Mouse (Mus musculus) brain, embryonic 14.5 days (tissue): ENCODE data around the gene Med24.

ENCODE experiments used
- CTCF ChIP-seq: fragments of 200-500 bp; IDR thresholded peaks from 2 replicates; pipeline ENCODE4 v1.5.1; 2012; ENCODE audit warnings: inconsistent platforms, mild to moderate bottlenecking, moderate library complexity, borderline replicate concordance; ENCODE audit not compliant: insufficient read depth, insufficient read length; ENCODE audit errors: extremely low read depth
- POLR2A ChIP-seq: fragments of 200-500 bp; IDR thresholded peaks from 2 replicates; pipeline ENCODE4 v1.6.1; 2012; ENCODE audit warnings: mild to moderate bottlenecking, inconsistent platforms, borderline replicate concordance; ENCODE audit not compliant: poor library complexity, insufficient read depth, insufficient read length, severe bottlenecking; ENCODE audit errors: extremely low read depth

DNA sequence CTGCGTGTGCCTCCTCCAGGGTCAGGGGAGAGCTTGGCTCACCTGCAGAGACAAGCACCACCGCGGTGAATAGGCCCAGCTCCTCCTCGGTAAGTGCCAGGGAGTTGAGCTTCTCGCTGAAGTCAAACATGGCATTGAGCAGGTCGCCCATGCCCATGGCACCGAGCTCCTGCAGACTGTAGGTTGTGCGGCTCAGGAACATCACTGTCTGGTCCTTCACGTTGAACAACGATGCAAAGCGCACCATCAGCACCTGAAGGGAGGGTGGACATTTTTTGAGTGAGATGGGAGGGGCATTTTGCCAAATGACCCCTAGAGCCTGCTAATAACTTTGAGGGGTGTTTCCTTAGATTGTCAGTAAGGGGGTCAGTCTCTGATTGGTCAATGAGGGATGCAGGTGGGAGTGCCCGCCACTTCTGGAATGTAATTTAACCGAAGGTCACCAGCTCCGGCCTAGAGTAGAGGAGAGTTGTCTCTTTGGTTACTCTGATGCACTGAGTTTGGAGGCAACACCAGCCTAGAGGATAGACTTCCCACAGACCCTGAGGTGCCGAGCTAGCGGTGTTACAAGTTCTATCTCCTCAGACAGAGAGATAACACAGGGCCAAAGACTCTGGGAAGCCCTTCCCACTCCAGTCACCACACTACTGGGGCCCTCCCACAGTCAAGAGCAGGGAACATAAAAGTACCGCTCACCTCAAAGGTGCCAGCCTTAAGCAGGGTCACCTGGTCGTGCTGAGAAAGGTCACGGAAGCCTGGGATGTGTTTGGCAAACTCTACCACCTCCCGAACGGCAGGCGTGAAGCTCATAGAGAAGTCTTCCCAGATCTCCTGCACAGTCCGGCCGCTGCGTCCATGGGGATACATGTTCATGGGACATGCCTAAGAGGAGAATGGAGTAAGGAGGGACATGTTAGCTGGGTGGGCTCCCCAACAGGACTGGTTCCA, 40.0 kb upstream of the Med24 start:
- TF ChIP-seq CTCF (no peak), POLR2A (no peak)
